8 mouse cellular contexts compared by ENCODE assay signal in genomic region chr12:99885282-99885901, GRCm38 (mm10). TPM values are rescaled to one million over a fixed set of nuclear protein-coding genes. Genes with fewer than 3 reads are reported as not detected.
A peak's percentile ranks its signal among the peaks of the same experiment; 100 is the strongest.
DNase-seq lines count a peak whose midpoint lies in the region; ATAC-seq lines count a peak whose summit lies in the region.

No protein-coding gene starts in this region.

- H3K9ac ChIP-seq in heart, embryonic 11.5 days (ENCODE audit: low read depth, low read length) = peak overlapping the region; percentile 89; the same call in 1 of the 2 replicates
- H3K9ac ChIP-seq in hindbrain, embryonic 12.5 days = peak overlapping the region; percentile 93; the same call in 1 of the 2 replicates
- H3K9ac ChIP-seq in midbrain, embryonic 15.5 days = peak overlapping the region; percentile 91

- no peaks in the 10 kb centered on the region for H3K9me3 ChIP-seq in heart, embryonic 11.5 days (replicated peaks; ENCODE audit: control insufficient read depth, low read length)
- no peaks in the 10 kb centered on the region for H3K9me3 ChIP-seq in hindbrain, embryonic 12.5 days (replicated peaks)
- no peaks in the 10 kb centered on the region for H3K9me3 ChIP-seq in midbrain, embryonic 15.5 days

- ATAC-seq in heart, embryonic 11.5 days (replicated peaks; ENCODE audit: insufficient number of reproducible peaks, low FRiP score, low TSS enrichment) = no peak
- ATAC-seq in hindbrain, embryonic 12.5 days (ENCODE audit: low FRiP score) = no peak
- ATAC-seq in midbrain, embryonic 15.5 days (replicated peaks) = no peak

- H3K4me2 ChIP-seq in heart, embryonic 11.5 days = peak overlapping the region; percentile 77
- H3K4me2 ChIP-seq in hindbrain, embryonic 12.5 days (replicated peaks) = peak overlapping the region; percentile 93
- peak overlapping the region; percentile 99 for H3K4me2 ChIP-seq in midbrain, embryonic 15.5 days

- H3K27ac ChIP-seq in heart, embryonic 11.5 days (ENCODE audit: low read depth, low read length) = 0 out of 2 replicates have a peak overlapping the region, but pooled peaks have one; percentile 87
- no peak overlapping the region for H3K27ac ChIP-seq in hindbrain, embryonic 12.5 days
- no peak overlapping the region for H3K27ac ChIP-seq in midbrain, embryonic 15.5 days

- H3K36me3 ChIP-seq in heart, embryonic 11.5 days (ENCODE audit: control insufficient read depth, insufficient read depth, low read length) = no peaks in the 10 kb centered on the region
- H3K36me3 ChIP-seq in hindbrain, embryonic 12.5 days = no peaks in the 10 kb centered on the region
- H3K36me3 ChIP-seq in midbrain, embryonic 15.5 days (replicated peaks) = no peaks in the 10 kb centered on the region

- H3K4me1 ChIP-seq in heart, embryonic 11.5 days (ENCODE audit: control insufficient read depth, insufficient read depth, low read length) = peaks cover 12% of the 10 kb centered on the region
- H3K4me1 ChIP-seq in hindbrain, embryonic 12.5 days = peaks cover 27% of the 10 kb centered on the region
- peaks cover 20% of the 10 kb centered on the region for H3K4me1 ChIP-seq in midbrain, embryonic 15.5 days

- H3K27me3 ChIP-seq in heart, embryonic 11.5 days (ENCODE audit: control insufficient read depth, insufficient read depth, low read length) = no peaks in the 10 kb centered on the region
- no peaks in the 10 kb centered on the region for H3K27me3 ChIP-seq in hindbrain, embryonic 12.5 days
- no peaks in the 10 kb centered on the region for H3K27me3 ChIP-seq in midbrain, embryonic 15.5 days (replicated peaks)

- WGBS in heart, embryonic 11.5 days (ENCODE audit: insufficient replicate concordance) = 52% methylated on average over 8 of the region's 8 CpGs
- 45% methylated on average over 8 of the region's 8 CpGs for WGBS in hindbrain, embryonic 12.5 days
- 28% methylated on average over 8 of the region's 8 CpGs for WGBS in midbrain, embryonic 15.5 days

- peak overlapping the region; percentile 74 for H3K4me3 ChIP-seq in heart, embryonic 11.5 days (ENCODE audit: low read depth, low read length)
- peak overlapping the region; percentile 87 for H3K4me3 ChIP-seq in hindbrain, embryonic 12.5 days
- H3K4me3 ChIP-seq in midbrain, embryonic 15.5 days = peak overlapping the region; percentile 93

- no peak for DNase-seq in heart, postnatal 10 days
- DNase-seq in ES-CJ7 (ENCODE audit: low read depth, low spot score) = peak; percentile 10
- DNase-seq in Muller cell, postnatal 12 days (ENCODE audit: inconsistent ontology term) = no peak
- no peak for DNase-seq in cerebellum, postnatal 14 days
- no peak for DNase-seq in left cerebral cortex, adult 11 months (ENCODE audit: low spot score)

- intact Hi-C loops in heart, postnatal 10 days (cut with DNase I) = no loop called here

RNA-seq across cellular contexts. Expression of gene Tdp1, which starts 1.1 kb away (rescaled TPM):
- 34.1 and 36.9 TPM in 2 replicates for polyA plus RNA-seq in heart, embryonic 11.5 days (2014; fragmentation: Nextera tagmentation; extraction: Ambion mirVana)
- 10 to 100 TPM; 11.3 to 12.0 TPM for total RNA-seq in heart, postnatal 10 days (2021)
- polyA plus RNA-seq in hindbrain, embryonic 12.5 days (2016; fragmentation: Nextera tagmentation; extraction: Ambion mirVana) = 58.5 and 61.3 TPM in 2 replicates
- 53.0 and 56.2 TPM in 2 replicates for polyA plus RNA-seq in midbrain, embryonic 15.5 days (2015; fragmentation: Nextera tagmentation; extraction: Ambion mirVana)

RNA-seq across cellular contexts. Expression of gene Efcab11, which starts 1.2 kb away (rescaled TPM):
- 9.9 and 13.1 TPM in 2 replicates for polyA plus RNA-seq in heart, embryonic 11.5 days (2014; fragmentation: Nextera tagmentation; extraction: Ambion mirVana)
- 1 to 10 TPM; 1.5 to 1.6 TPM for total RNA-seq in heart, postnatal 10 days (2021)
- 13.3 and 16.6 TPM in 2 replicates for polyA plus RNA-seq in hindbrain, embryonic 12.5 days (2016; fragmentation: Nextera tagmentation; extraction: Ambion mirVana)
- polyA plus RNA-seq in midbrain, embryonic 15.5 days (2015; fragmentation: Nextera tagmentation; extraction: Ambion mirVana) = 4.1 and 4.8 TPM in 2 replicates
